Mouse (Mus musculus) hindbrain, postnatal 0 days (tissue): ENCODE measurements around the gene Pim3. TPM values are rescaled to one million over a fixed set of nuclear protein-coding genes. Genes with fewer than 3 reads are reported as not detected.

Experiments
- ATAC-seq: fragments of 200-750 bp; cut with Nextera tagmentation; 2 replicates; pipeline ENCODE4 v1.8.0; 2017; ENCODE audit warnings: mild to moderate bottlenecking, moderate TSS enrichment, moderate library complexity
- DNase-seq: peaks from one replicate; pipeline ENCODE4 v3.0.0-alpha.2; 2015; ENCODE audit warnings: low spot score
- H3K27ac ChIP-seq: fragments of 300-500 bp; sonication (generic); 2 replicates; pipeline ENCODE4 v1.5.1; 2014; ENCODE audit warnings: mild to moderate bottlenecking
- H3K27me3 ChIP-seq: fragments of 300-500 bp; sonication (generic); 2 replicates; pipeline ENCODE4 v1.6.1; 2014; ENCODE audit warnings: low read length, mixed read lengths; ENCODE audit not compliant: insufficient read depth
- H3K36me3 ChIP-seq: fragments of 300-500 bp; sonication (generic); 2 replicates; pipeline ENCODE4 v1.6.1; 2014; ENCODE audit warnings: low read length, mixed read lengths; ENCODE audit not compliant: insufficient read depth
- H3K4me1 ChIP-seq: fragments of 300-500 bp; sonication (generic); 2 replicates; pipeline ENCODE4 v1.6.1; 2014; ENCODE audit warnings: antibody characterized with exemption, low read length, mixed read lengths; ENCODE audit not compliant: insufficient read depth
- H3K4me2 ChIP-seq: fragments of 300-500 bp; sonication (generic); 2 replicates; pipeline ENCODE4 v1.6.1; 2014; ENCODE audit warnings: low read depth, mild to moderate bottlenecking, low read length, moderate library complexity, mixed read lengths
- H3K4me3 ChIP-seq: fragments of 300-500 bp; sonication (generic); 2 replicates; pipeline ENCODE4 v1.5.1; 2014; ENCODE audit warnings: low read length
- H3K9ac ChIP-seq: fragments of 300-500 bp; sonication (generic); replicated peaks from 2 replicates; pipeline ENCODE4 v1.6.1; 2014; ENCODE audit warnings: mild to moderate bottlenecking, low read length, moderate library complexity, mixed read lengths
- H3K9me3 ChIP-seq: fragments of 300-500 bp; sonication (generic); 2 replicates; pipeline ENCODE4 v1.6.1; 2016; ENCODE audit warnings: low read length, mixed read lengths
- CTCF ChIP-seq: IDR thresholded peaks from 2 replicates; pipeline ENCODE4 v1.5.1; 2016; ENCODE audit warnings: antibody characterized with exemption, control low read depth, low read depth
- WGBS: fragments of 180-500 bp; shearing (Covaris S2); extraction: QIAGEN DNeasy Blood & Tissue Kit; methylation state at CpG from one replicate; pipeline ENCODE4 v1.1.7; 2014; 5-methylcytosine and 5-hydroxymethylcytosine counted together
- polyA plus RNA-seq: library from polyadenylated mRNA; unstranded; fragments of >200 nt; fragmentation: Nextera tagmentation; extraction: Ambion mirVana; gene quantifications from 2 replicates; pipeline ENCODE4 v1.2.1, GENCODE M21; 2015
- total RNA-seq: library from RNA; depleted of rRNA; stranded (reverse); fragments of >200 nt; gene quantifications from 2 replicates; pipeline ENCODE4 v1.2.3, GENCODE M21; 2014

Gene Pim3
- total and polyA plus RNA-seq, 2 experiments from 2014 or later = 69.8 to 104 TPM

GRCm38 (mm10) chr15:88828800-88829705, 32.9 kb upstream of the Pim3 start:
- 57% methylated on average over 17 of the region's 17 CpGs for WGBS

GRCm38 (mm10) chr15:88829791-88830440, 32.1 kb upstream of the Pim3 start:
- peaks cover 15% of the 10 kb centered on the region for H3K36me3 ChIP-seq
- no peak overlapping the region for H3K9ac ChIP-seq
- H3K4me2 ChIP-seq = no peak overlapping the region
- TF ChIP-seq CTCF = no peak
- DNase-seq (no peak), ATAC-seq (no peak)
- no peaks in the 10 kb centered on the region for H3K9me3 ChIP-seq
- H3K27ac ChIP-seq = no peak overlapping the region
- WGBS = 72% methylated on average over 6 of the region's 6 CpGs
- no peaks in the 10 kb centered on the region for H3K27me3 ChIP-seq
- no peak overlapping the region for H3K4me3 ChIP-seq
- no peaks in the 10 kb centered on the region for H3K4me1 ChIP-seq

More at GRCm38 (mm10) chr15:88828800-88829705, 32.9 kb upstream of the Pim3 start:
- H3K4me2 ChIP-seq = no peak overlapping the region
- no peaks in the 10 kb centered on the region for H3K4me1 ChIP-seq
- H3K27ac ChIP-seq = no peak overlapping the region
- H3K27me3 ChIP-seq = no peaks in the 10 kb centered on the region
- TF ChIP-seq CTCF = peak; percentile 91
- peak; percentile 92 for DNase-seq
- H3K36me3 ChIP-seq = peaks cover 22% of the 10 kb centered on the region
- no peaks in the 10 kb centered on the region for H3K9me3 ChIP-seq
- H3K9ac ChIP-seq = no peak overlapping the region
- H3K4me3 ChIP-seq = no peak overlapping the region
- peak; percentile 90 for ATAC-seq

- H3K4me2 ChIP-seq = no peak overlapping the region
- no peak overlapping the region for H3K27ac ChIP-seq
- 78% methylated on average over 5 of the region's 5 CpGs for WGBS
- DNase-seq = no peak
- no peak overlapping the region for H3K4me3 ChIP-seq
- TF ChIP-seq CTCF = no peak
- H3K36me3 ChIP-seq = peaks cover 9% of the 10 kb centered on the region
- no peaks in the 10 kb centered on the region for H3K27me3 ChIP-seq
- H3K4me1 ChIP-seq = no peaks in the 10 kb centered on the region
- no peak overlapping the region for H3K9ac ChIP-seq
- no peaks in the 10 kb centered on the region for H3K9me3 ChIP-seq
- no peak for ATAC-seq
Measured at GRCm38 (mm10) chr15:88830696-88831095, 31.3 kb upstream of the Pim3 start.

GRCm38 (mm10) chr15:88831482-88831881, 30.5 kb upstream of the Pim3 start:
- DNase-seq (peak; percentile 2), ATAC-seq (no peak)
- H3K4me3 ChIP-seq = no peak overlapping the region
- 59% methylated on average over 5 of the region's 5 CpGs for WGBS
- no peaks in the 10 kb centered on the region for H3K9me3 ChIP-seq
- no peaks in the 10 kb centered on the region for H3K27me3 ChIP-seq
- no peaks in the 10 kb centered on the region for H3K4me1 ChIP-seq
- TF ChIP-seq CTCF = no peak
- no peak overlapping the region for H3K9ac ChIP-seq
- peaks cover 2% of the 10 kb centered on the region for H3K36me3 ChIP-seq
- H3K4me2 ChIP-seq = no peak overlapping the region
- H3K27ac ChIP-seq = no peak overlapping the region

- no peaks in the 10 kb centered on the region for H3K36me3 ChIP-seq
- no peak overlapping the region for H3K27ac ChIP-seq
- no peak for DNase-seq
- H3K27me3 ChIP-seq = no peaks in the 10 kb centered on the region
- H3K9ac ChIP-seq = no peak overlapping the region
- H3K4me2 ChIP-seq = no peak overlapping the region
- no peak overlapping the region for H3K4me3 ChIP-seq
- no peak for ATAC-seq
- no peak for TF ChIP-seq CTCF
- peaks cover 4% of the 10 kb centered on the region; the same call in 1 of the 2 replicates for H3K4me1 ChIP-seq
- H3K9me3 ChIP-seq = no peaks in the 10 kb centered on the region
- 83% methylated on average over 9 of the region's 9 CpGs for WGBS
Measured at GRCm38 (mm10) chr15:88832536-88832935, 29.4 kb upstream of the Pim3 start.

GRCm38 (mm10) chr15:88836031-88836430, 26.0 kb upstream of the Pim3 start:
- no peak overlapping the region for H3K9ac ChIP-seq
- H3K4me2 ChIP-seq = no peak overlapping the region
- H3K36me3 ChIP-seq = no peaks in the 10 kb centered on the region
- H3K9me3 ChIP-seq = no peaks in the 10 kb centered on the region
- WGBS = 88% methylated on average over 6 of the region's 6 CpGs
- DNase-seq (no peak), ATAC-seq (no peak)
- H3K27ac ChIP-seq = no peak overlapping the region
- peak; percentile 43 for TF ChIP-seq CTCF
- H3K4me1 ChIP-seq = peaks cover 17% of the 10 kb centered on the region; the same call in 1 of the 2 replicates
- no peak overlapping the region for H3K4me3 ChIP-seq
- no peaks in the 10 kb centered on the region for H3K27me3 ChIP-seq

GRCm38 (mm10) chr15:88836571-88836970, 25.4 kb upstream of the Pim3 start:
- Histone ChIP-seq H3K36me3 (no peaks in the 10 kb centered on the region), H3K9me3 (no peaks in the 10 kb centered on the region), H3K27me3 (no peaks in the 10 kb centered on the region), H3K27ac (no peak overlapping the region), H3K4me1 (peaks cover 17% of the 10 kb centered on the region; the same call in 1 of the 2 replicates), H3K4me3 (peak overlapping the region; percentile 40; the same call in 1 of the 2 replicates), H3K9ac (no peak overlapping the region), H3K4me2 (peak overlapping the region; percentile 61)
- ATAC-seq (no peak), DNase-seq (no peak)
- WGBS = 75% methylated on average over 5 of the region's 5 CpGs
- no peak for TF ChIP-seq CTCF
